Mouse (Mus musculus): ENCODE measurements around the gene Dqx1. TPM values are rescaled to one million over a fixed set of nuclear protein-coding genes. Genes with fewer than 3 reads are reported as not detected.
A peak's percentile ranks its signal among the peaks of the same experiment; 100 is the strongest.

Dqx1 gene
- polyA plus RNA-seq, 1 experiment: 0.15 TPM

- Histone ChIP-seq H3K36me3 (ENCODE audit: control insufficient read depth, insufficient read depth) (no peaks in the 10 kb centered on the region), H3K4me3 (ENCODE audit: insufficient read depth, poor library complexity, severe bottlenecking) (no peak overlapping the region), H3K79me3 (ENCODE audit: low read depth) (peaks cover 1% of the 10 kb centered on the region), H3K27me3 (ENCODE audit: control insufficient read depth, insufficient read depth, insufficient read length) (no peaks in the 10 kb centered on the region), H3ac (ENCODE audit: control insufficient read depth, insufficient read length, low read depth) (no peak overlapping the region), H3K79me2 (ENCODE audit: control insufficient read depth, insufficient read depth) (no peaks in the 10 kb centered on the region)
- peak; percentile 77 for TF ChIP-seq MYOD1 (IDR thresholded peaks at IDR 0.05; ENCODE audit: control insufficient read depth, insufficient read length, low read depth)
- TF ChIP-seq MAX (IDR thresholded peaks at IDR 0.05): no peak
These were observed 34.6 kb upstream of the Dqx1 start for GRCm38 (mm10) chr6:83023008-83023407.

DNA sequence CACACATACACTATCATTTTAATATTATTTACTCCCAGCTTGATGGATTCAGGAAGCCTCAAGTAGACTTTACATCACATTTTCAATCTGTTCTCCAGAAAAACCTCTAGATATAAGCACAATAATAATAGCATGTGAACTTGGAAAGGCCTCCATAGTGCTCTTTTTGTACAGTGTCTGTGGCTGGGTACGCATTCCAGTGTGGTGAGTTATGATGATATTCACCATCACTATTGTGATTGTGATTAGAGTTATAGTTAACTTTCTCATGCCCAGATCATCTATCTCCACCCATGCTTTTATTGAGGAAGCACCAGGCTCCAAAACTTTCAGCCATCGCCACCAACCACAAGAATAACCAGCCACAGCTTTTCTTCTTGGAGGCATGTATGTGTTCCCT, 33.9 kb upstream of the Dqx1 start:
- TF ChIP-seq MYOD1 (IDR thresholded peaks at IDR 0.05; ENCODE audit: control insufficient read depth, insufficient read length, low read depth) (peak; percentile 7), MAX (IDR thresholded peaks at IDR 0.05) (peak; percentile 16), MYOG (IDR thresholded peaks at IDR 0.05; ENCODE audit: control insufficient read depth, extremely low read depth, insufficient read length) (no peak), FOSL1 (IDR thresholded peaks at IDR 0.05; ENCODE audit: insufficient read depth, low read length, poor library complexity, severe bottlenecking) (peak; percentile 9), CTCF (IDR thresholded peaks at IDR 0.05; ENCODE audit: control insufficient read depth, insufficient read depth, insufficient read length) (no peak), USF1 (IDR thresholded peaks at IDR 0.05; ENCODE audit: low read depth) (no peak), CEBPB (IDR thresholded peaks at IDR 0.05; ENCODE audit: low read depth) (no peak)
- peaks cover 1% of the 10 kb centered on the region for H3K79me3 ChIP-seq (ENCODE audit: low read depth)

GRCm38 (mm10) chr6:83024421-83024820, 33.2 kb upstream of the Dqx1 start:
- H3K79me2 ChIP-seq (ENCODE audit: control insufficient read depth, insufficient read depth): peaks cover 2% of the 10 kb centered on the region
- TF ChIP-seq MAX (IDR thresholded peaks at IDR 0.05) (no peak), MYOD1 (IDR thresholded peaks at IDR 0.05; ENCODE audit: control insufficient read depth, insufficient read length, low read depth) (no peak), USF1 (IDR thresholded peaks at IDR 0.05; ENCODE audit: low read depth) (no peak), MYOG (IDR thresholded peaks at IDR 0.05; ENCODE audit: control insufficient read depth, extremely low read depth, insufficient read length) (no peak), CEBPB (IDR thresholded peaks at IDR 0.05; ENCODE audit: low read depth) (no peak), CTCF (IDR thresholded peaks at IDR 0.05; ENCODE audit: control insufficient read depth, insufficient read depth, insufficient read length) (no peak), FOSL1 (IDR thresholded peaks at IDR 0.05; ENCODE audit: insufficient read depth, low read length, poor library complexity, severe bottlenecking) (no peak)
- H3ac ChIP-seq (ENCODE audit: control insufficient read depth, insufficient read length, low read depth): peak overlapping the region; percentile 70
- peaks cover 1% of the 10 kb centered on the region for H3K79me3 ChIP-seq (ENCODE audit: low read depth)
- no peak overlapping the region for H3K4me3 ChIP-seq (ENCODE audit: insufficient read depth, poor library complexity, severe bottlenecking)
- peaks cover 5% of the 10 kb centered on the region for H3K36me3 ChIP-seq (ENCODE audit: control insufficient read depth, insufficient read depth)
- H3K27me3 ChIP-seq (ENCODE audit: control insufficient read depth, insufficient read depth, insufficient read length): no peaks in the 10 kb centered on the region

More for the DNA sequence above, 33.9 kb upstream of the Dqx1 start:
- Histone ChIP-seq H3K36me3 (ENCODE audit: control insufficient read depth, insufficient read depth) (no peaks in the 10 kb centered on the region), H3K27me3 (ENCODE audit: control insufficient read depth, insufficient read depth, insufficient read length) (no peaks in the 10 kb centered on the region), H3K79me2 (ENCODE audit: control insufficient read depth, insufficient read depth) (no peaks in the 10 kb centered on the region), H3ac (ENCODE audit: control insufficient read depth, insufficient read length, low read depth) (no peak overlapping the region), H3K4me3 (ENCODE audit: insufficient read depth, poor library complexity, severe bottlenecking) (no peak overlapping the region)

- Histone ChIP-seq H3K36me3 (ENCODE audit: control insufficient read depth, insufficient read depth) (peaks cover 13% of the 10 kb centered on the region), H3ac (ENCODE audit: control insufficient read depth, insufficient read length, low read depth) (no peak overlapping the region), H3K4me3 (ENCODE audit: insufficient read depth, poor library complexity, severe bottlenecking) (no peak overlapping the region), H3K27me3 (ENCODE audit: control insufficient read depth, insufficient read depth, insufficient read length) (no peaks in the 10 kb centered on the region), H3K79me3 (ENCODE audit: low read depth) (peaks cover 1% of the 10 kb centered on the region), H3K79me2 (ENCODE audit: control insufficient read depth, insufficient read depth) (peaks cover 10% of the 10 kb centered on the region)
- TF ChIP-seq CTCF (IDR thresholded peaks at IDR 0.05; ENCODE audit: control insufficient read depth, insufficient read depth, insufficient read length) (no peak), MYOD1 (IDR thresholded peaks at IDR 0.05; ENCODE audit: control insufficient read depth, insufficient read length, low read depth) (no peak), MYOG (IDR thresholded peaks at IDR 0.05; ENCODE audit: control insufficient read depth, extremely low read depth, insufficient read length) (no peak), CEBPB (IDR thresholded peaks at IDR 0.05; ENCODE audit: low read depth) (no peak), FOSL1 (IDR thresholded peaks at IDR 0.05; ENCODE audit: insufficient read depth, low read length, poor library complexity, severe bottlenecking) (no peak), MAX (IDR thresholded peaks at IDR 0.05) (no peak)
These were observed 32.4 kb upstream of the Dqx1 start for GRCm38 (mm10) chr6:83025221-83025620.

- Histone ChIP-seq H3K4me3 (ENCODE audit: insufficient read depth, poor library complexity, severe bottlenecking) (no peak overlapping the region), H3K79me2 (ENCODE audit: control insufficient read depth, insufficient read depth) (peaks cover 31% of the 10 kb centered on the region), H3K36me3 (ENCODE audit: control insufficient read depth, insufficient read depth) (peaks cover 33% of the 10 kb centered on the region), H3K27me3 (ENCODE audit: control insufficient read depth, insufficient read depth, insufficient read length) (no peaks in the 10 kb centered on the region), H3K79me3 (ENCODE audit: low read depth) (peaks cover 21% of the 10 kb centered on the region), H3ac (ENCODE audit: control insufficient read depth, insufficient read length, low read depth) (no peak overlapping the region)
- TF ChIP-seq MYOG (IDR thresholded peaks at IDR 0.05; ENCODE audit: control insufficient read depth, extremely low read depth, insufficient read length) (no peak), CTCF (IDR thresholded peaks at IDR 0.05; ENCODE audit: control insufficient read depth, insufficient read depth, insufficient read length) (no peak), USF1 (IDR thresholded peaks at IDR 0.05; ENCODE audit: low read depth) (no peak), MYOD1 (IDR thresholded peaks at IDR 0.05; ENCODE audit: control insufficient read depth, insufficient read length, low read depth) (no peak), FOSL1 (IDR thresholded peaks at IDR 0.05; ENCODE audit: insufficient read depth, low read length, poor library complexity, severe bottlenecking) (no peak), CEBPB (IDR thresholded peaks at IDR 0.05; ENCODE audit: low read depth) (no peak)
These were observed 30.4 kb upstream of the Dqx1 start for GRCm38 (mm10) chr6:83027293-83027692.

DNA sequence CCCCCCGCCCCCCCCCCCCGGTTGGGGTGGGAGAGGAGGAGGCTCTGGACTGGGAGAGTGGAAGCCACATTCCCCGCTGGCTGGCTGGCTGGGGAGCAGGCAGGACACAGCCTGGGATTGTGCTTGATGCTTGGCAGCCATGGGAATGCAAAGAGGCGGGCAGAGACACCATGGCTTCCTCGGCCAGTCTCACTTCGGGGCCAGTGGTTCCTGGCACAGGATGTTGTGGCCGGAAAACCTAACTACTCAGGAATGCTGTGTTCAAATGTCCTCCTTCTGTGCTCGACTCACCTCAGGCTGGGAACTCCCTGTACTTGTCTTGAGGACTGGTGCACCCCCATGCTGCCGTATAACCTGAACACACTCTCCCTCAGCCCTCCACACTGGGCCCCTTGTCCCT, 29.9 kb upstream of the Dqx1 start:
- Histone ChIP-seq H3K27me3 (ENCODE audit: control insufficient read depth, insufficient read depth, insufficient read length) (no peaks in the 10 kb centered on the region), H3ac (ENCODE audit: control insufficient read depth, insufficient read length, low read depth) (no peak overlapping the region), H3K4me3 (ENCODE audit: insufficient read depth, poor library complexity, severe bottlenecking) (no peak overlapping the region), H3K79me2 (ENCODE audit: control insufficient read depth, insufficient read depth) (peaks cover 35% of the 10 kb centered on the region), H3K36me3 (ENCODE audit: control insufficient read depth, insufficient read depth) (peaks cover 35% of the 10 kb centered on the region), H3K79me3 (ENCODE audit: low read depth) (peaks cover 25% of the 10 kb centered on the region)
- peak; percentile 14 for TF ChIP-seq MYOD1 (IDR thresholded peaks at IDR 0.05; ENCODE audit: control insufficient read depth, insufficient read length, low read depth)
- TF ChIP-seq MAX (IDR thresholded peaks at IDR 0.05): peak; percentile 36
- no peak for TF ChIP-seq CEBPB (IDR thresholded peaks at IDR 0.05; ENCODE audit: low read depth)

All from C2C12 (cell line).